Mouse (Mus musculus) ES-Bruce4 (cell line): ENCODE results near the gene Bbs2.

ENCODE experiments used
- CTCF ChIP-seq: IDR thresholded peaks from one replicate; pipeline ENCODE4 v1.8.1; 2011; ENCODE audit warnings: low read depth, low read length
- EP300 ChIP-seq: IDR thresholded peaks from 2 replicates; pipeline ENCODE4 v1.6.1; 2011; ENCODE audit warnings: low read depth, low read length; ENCODE audit not compliant: insufficient read depth

- TF ChIP-seq CTCF (no peak), EP300 (no peak)
Observed at GRCm38 (mm10) chr8:94023916-94024315, 74.8 kb downstream of the Bbs2 start.
